Mouse (Mus musculus) MN1 (cell line): Measurements from ENCODE around the gene Irgq.

ENCODE experiments used
- DNase-seq: peaks from one replicate; pipeline ENCODE4 v3.0.0-alpha.2; 2016; ENCODE audit warnings: low spot score

Gene Irgq

GRCm38 (mm10) chr7:24546634-24547389 lies 16.3 kb downstream of the Irgq start:
- DNase-seq = peak; percentile 99

- DNase-seq = no peak
Observed at GRCm38 (mm10) chr7:24547534-24548036, 17.1 kb downstream of the Irgq start.

GRCm38 (mm10) chr7:24551985-24552759 lies 21.7 kb downstream of the Irgq start:
- no peak for DNase-seq

- no peak for DNase-seq
Observed at GRCm38 (mm10) chr7:24555786-24556185, 25.3 kb downstream of the Irgq start.

- no peak for DNase-seq
Observed at GRCm38 (mm10) chr7:24561450-24561849, 31.0 kb downstream of the Irgq start.

- no peak for DNase-seq
Observed at GRCm38 (mm10) chr7:24563191-24563836, 32.8 kb downstream of the Irgq start.

- no peak for DNase-seq
Observed at GRCm38 (mm10) chr7:24563837-24564206, 33.3 kb downstream of the Irgq start.

GRCm38 (mm10) chr7:24564607-24565265 lies 34.2 kb downstream of the Irgq start:
- DNase-seq = peak; percentile 74

GRCm38 (mm10) chr7:24565627-24566026 lies 35.1 kb downstream of the Irgq start:
- DNase-seq = no peak

- DNase-seq = no peak
Observed at GRCm38 (mm10) chr7:24566206-24566605, 35.7 kb downstream of the Irgq start.

- no peak for DNase-seq
Observed at GRCm38 (mm10) chr7:24568512-24568911, 38.0 kb downstream of the Irgq start.

GRCm38 (mm10) chr7:24571071-24571470 lies 40.6 kb downstream of the Irgq start:
- no peak for DNase-seq

GRCm38 (mm10) chr7:24572455-24572854 lies 42.0 kb downstream of the Irgq start:
- no peak for DNase-seq

GRCm38 (mm10) chr7:24574224-24574796 lies 43.8 kb downstream of the Irgq start:
- DNase-seq = peak; percentile 53

- DNase-seq = peak; percentile 60
Observed at GRCm38 (mm10) chr7:24577811-24578210, 47.3 kb downstream of the Irgq start.

GRCm38 (mm10) chr7:24584876-24585275 lies 54.4 kb downstream of the Irgq start:
- no peak for DNase-seq

GRCm38 (mm10) chr7:24585995-24586394 lies 55.5 kb downstream of the Irgq start:
- no peak for DNase-seq

GRCm38 (mm10) chr7:24586828-24587227 lies 56.3 kb downstream of the Irgq start:
- no peak for DNase-seq

- DNase-seq = no peak
Observed at GRCm38 (mm10) chr7:24587330-24588105, 57.0 kb downstream of the Irgq start, which contains the start of the genes Ethe1 and Zfp575. Ethe1 (plus strand) TSS chr7:24587543. Zfp575 (minus strand) TSS chr7:24587641.
